Mouse (Mus musculus): ENCODE results near the gene B4galt3. TPM values are rescaled to one million over a fixed set of nuclear protein-coding genes. Genes with fewer than 3 reads are reported as not detected.
A peak's percentile ranks its signal among the peaks of the same experiment; 100 is the strongest.
"Not testable (repeated sequence)": the region's sequence is repeated elsewhere in the genome, so short reads cannot be mapped to it uniquely, and the experiment has no call there.

The B4galt3 gene
- polyA plus RNA-seq, 1 experiment = 11.6 TPM

GRCm38 (mm10) chr1:171237438-171237837 is 32.7 kb upstream of the B4galt3 start:
- no peak overlapping the region for H3K4me3 ChIP-seq (replicated peaks)
- no peaks in the 10 kb centered on the region for H3K27me3 ChIP-seq (ENCODE audit: control insufficient read depth)
- peaks cover 22% of the 10 kb centered on the region for H3K4me1 ChIP-seq (ENCODE audit: control insufficient read depth)
- H3K36me3 ChIP-seq (ENCODE audit: control insufficient read depth) = peaks cover 82% of the 10 kb centered on the region
- H3K9me3 ChIP-seq (ENCODE audit: control insufficient read depth, low read length) = no peaks in the 10 kb centered on the region
- TF ChIP-seq TAL1 (IDR thresholded peaks at IDR 0.05; ENCODE audit: low read length) = no peak
- TF ChIP-seq GATA1 (IDR thresholded peaks at IDR 0.05; ENCODE audit: low read length) = no peak

GRCm38 (mm10) chr1:171238463-171238862 is 31.7 kb upstream of the B4galt3 start:
- TF ChIP-seq GATA1 (IDR thresholded peaks at IDR 0.05; ENCODE audit: low read length) (no peak), TAL1 (IDR thresholded peaks at IDR 0.05; ENCODE audit: low read length) (no peak)
- Histone ChIP-seq H3K4me1 (ENCODE audit: control insufficient read depth) (peaks cover 13% of the 10 kb centered on the region), H3K27me3 (ENCODE audit: control insufficient read depth) (no peaks in the 10 kb centered on the region), H3K9me3 (ENCODE audit: control insufficient read depth, low read length) (no peaks in the 10 kb centered on the region), H3K4me3 (replicated peaks) (no peak overlapping the region), H3K36me3 (ENCODE audit: control insufficient read depth) (peaks cover 90% of the 10 kb centered on the region)

GRCm38 (mm10) chr1:171239992-171240744 is 30.0 kb upstream of the B4galt3 start:
- TF ChIP-seq TAL1 (IDR thresholded peaks at IDR 0.05; ENCODE audit: low read length) (no peak), GATA1 (IDR thresholded peaks at IDR 0.05; ENCODE audit: low read length) (no peak)
- Histone ChIP-seq H3K9me3 (ENCODE audit: control insufficient read depth, low read length) (no peaks in the 10 kb centered on the region), H3K4me1 (ENCODE audit: control insufficient read depth) (peaks cover 5% of the 10 kb centered on the region), H3K36me3 (ENCODE audit: control insufficient read depth) (peaks cover 87% of the 10 kb centered on the region), H3K4me3 (replicated peaks) (no peak overlapping the region), H3K27me3 (ENCODE audit: control insufficient read depth) (no peaks in the 10 kb centered on the region)

GRCm38 (mm10) chr1:171240911-171241310 is 29.2 kb upstream of the B4galt3 start:
- TF ChIP-seq GATA1 (IDR thresholded peaks at IDR 0.05; ENCODE audit: low read length) (no peak), TAL1 (IDR thresholded peaks at IDR 0.05; ENCODE audit: low read length) (no peak)
- Histone ChIP-seq H3K4me3 (replicated peaks) (no peak overlapping the region), H3K36me3 (ENCODE audit: control insufficient read depth) (peaks cover 82% of the 10 kb centered on the region), H3K4me1 (ENCODE audit: control insufficient read depth) (peaks cover 12% of the 10 kb centered on the region), H3K27me3 (ENCODE audit: control insufficient read depth) (no peaks in the 10 kb centered on the region), H3K9me3 (ENCODE audit: control insufficient read depth, low read length) (no peaks in the 10 kb centered on the region)

DNA sequence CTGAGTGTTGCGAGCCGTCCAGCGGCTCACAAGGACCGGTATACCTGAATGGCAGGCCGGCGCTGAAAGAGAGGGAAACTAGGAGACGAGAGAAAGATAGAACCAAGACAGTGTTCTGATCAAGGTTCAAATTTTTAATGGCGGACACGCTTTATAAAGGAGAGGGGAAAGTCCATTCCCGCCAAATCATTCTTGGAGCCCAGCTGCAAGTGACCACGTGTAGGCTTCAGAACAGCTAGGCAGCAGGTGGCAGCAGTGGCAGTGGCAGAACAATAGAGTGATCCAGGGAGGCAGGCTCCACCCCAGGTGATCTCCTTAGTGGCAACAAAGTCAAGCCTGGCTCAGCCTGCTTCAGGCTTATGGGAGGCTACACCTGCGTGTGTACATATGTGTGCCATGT is 28.2 kb upstream of the B4galt3 start:
- not testable (repeated sequence) for H3K4me3 ChIP-seq (replicated peaks); H3K9me3 ChIP-seq (ENCODE audit: control insufficient read depth, low read length); H3K27me3 ChIP-seq (ENCODE audit: control insufficient read depth)
- Histone ChIP-seq H3K36me3 (ENCODE audit: control insufficient read depth) (peaks cover 73% of the 10 kb centered on the region), H3K4me1 (ENCODE audit: control insufficient read depth) (peaks cover 20% of the 10 kb centered on the region)

DNA sequence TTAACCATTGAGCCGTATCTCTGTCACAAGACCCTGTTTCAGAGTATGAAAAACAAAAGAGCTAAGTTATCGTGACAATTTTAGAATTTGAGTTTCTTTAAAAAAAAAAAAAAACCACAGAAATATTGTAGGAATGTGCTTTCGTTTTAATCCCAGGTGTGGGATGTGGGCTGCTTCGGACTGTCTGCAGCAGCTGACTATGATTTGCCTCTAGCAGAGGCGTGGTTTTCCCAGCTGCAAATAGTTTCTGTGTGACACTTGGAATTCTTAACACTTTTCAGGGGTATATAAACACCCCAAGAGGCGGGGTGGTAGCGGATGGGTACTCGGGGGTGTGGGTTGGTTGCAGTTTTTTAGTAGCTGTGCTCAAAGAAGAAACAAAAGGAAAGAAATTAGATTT is 24.8 kb upstream of the B4galt3 start:
- peaks cover 43% of the 10 kb centered on the region for H3K36me3 ChIP-seq (ENCODE audit: control insufficient read depth)

DNA sequence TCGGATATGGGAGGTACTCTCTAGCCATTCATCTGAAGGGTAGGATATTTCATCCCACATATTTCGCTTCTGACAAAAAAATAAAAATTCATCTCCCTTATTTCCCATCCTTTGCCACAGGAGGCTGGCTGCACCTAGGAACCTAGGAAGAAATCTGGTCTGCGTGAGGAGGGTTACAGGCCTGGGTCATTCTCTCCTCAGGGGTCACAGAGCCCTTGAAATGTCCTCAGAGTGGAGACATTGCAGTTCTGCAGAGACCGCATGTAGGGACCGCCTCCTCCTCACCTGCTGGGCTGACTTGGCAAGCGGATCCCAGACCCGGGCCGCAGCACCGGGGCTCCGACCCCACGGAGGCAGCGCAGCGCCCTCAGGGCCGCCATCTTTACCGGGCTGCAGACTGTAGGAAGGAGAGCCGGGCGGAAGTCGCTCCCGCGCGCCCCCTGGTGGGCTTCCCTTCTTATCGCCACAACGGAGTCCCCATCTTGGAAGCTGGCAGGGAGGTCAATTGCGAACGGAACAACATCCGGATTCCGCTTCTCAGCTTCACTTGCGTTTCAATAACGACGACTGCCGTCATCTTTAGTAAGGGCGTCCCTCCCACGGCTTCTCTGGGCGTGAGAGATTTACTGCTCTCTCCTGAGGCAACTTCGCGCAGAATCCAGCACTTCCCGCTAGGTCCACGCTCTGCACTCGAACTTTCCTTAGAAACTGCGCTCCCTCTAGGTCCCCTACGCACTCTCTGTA is 23.2 kb upstream of the B4galt3 start:
- Histone ChIP-seq H3K4me1 (ENCODE audit: control insufficient read depth) (peaks cover 38% of the 10 kb centered on the region), H3K4me3 (replicated peaks) (peak overlapping the region; percentile 72), H3K27me3 (ENCODE audit: control insufficient read depth) (peaks cover 36% of the 10 kb centered on the region), H3K36me3 (ENCODE audit: control insufficient read depth) (peaks cover 28% of the 10 kb centered on the region), H3K9me3 (ENCODE audit: control insufficient read depth, low read length) (no peaks in the 10 kb centered on the region)
- TF ChIP-seq TAL1 (IDR thresholded peaks at IDR 0.05; ENCODE audit: low read length) = no peak

More for the DNA sequence above, 24.8 kb upstream of the B4galt3 start:
- H3K4me3 ChIP-seq (replicated peaks) = no peak overlapping the region
- peaks cover 21% of the 10 kb centered on the region for H3K27me3 ChIP-seq (ENCODE audit: control insufficient read depth)
- peaks cover 38% of the 10 kb centered on the region for H3K4me1 ChIP-seq (ENCODE audit: control insufficient read depth)
- TF ChIP-seq TAL1 (IDR thresholded peaks at IDR 0.05; ENCODE audit: low read length) = no peak
- TF ChIP-seq GATA1 (IDR thresholded peaks at IDR 0.05; ENCODE audit: low read length) = no peak
- H3K9me3 ChIP-seq (ENCODE audit: control insufficient read depth, low read length) = no peaks in the 10 kb centered on the region

- Histone ChIP-seq H3K4me3 (replicated peaks) (peak overlapping the region; percentile 72), H3K9me3 (ENCODE audit: control insufficient read depth, low read length) (no peaks in the 10 kb centered on the region), H3K4me1 (ENCODE audit: control insufficient read depth) (peaks cover 38% of the 10 kb centered on the region), H3K27me3 (ENCODE audit: control insufficient read depth) (peaks cover 42% of the 10 kb centered on the region), H3K36me3 (ENCODE audit: control insufficient read depth) (peaks cover 24% of the 10 kb centered on the region)
- TF ChIP-seq GATA1 (IDR thresholded peaks at IDR 0.05; ENCODE audit: low read length) (no peak), TAL1 (IDR thresholded peaks at IDR 0.05; ENCODE audit: low read length) (no peak)
Measured at GRCm38 (mm10) chr1:171247453-171247841, 22.7 kb upstream of the B4galt3 start.

GRCm38 (mm10) chr1:171247916-171248315 is 22.2 kb upstream of the B4galt3 start:
- H3K4me3 ChIP-seq (replicated peaks) = peak overlapping the region; percentile 72
- H3K9me3 ChIP-seq (ENCODE audit: control insufficient read depth, low read length) = no peaks in the 10 kb centered on the region
- peaks cover 19% of the 10 kb centered on the region for H3K36me3 ChIP-seq (ENCODE audit: control insufficient read depth)
- H3K27me3 ChIP-seq (ENCODE audit: control insufficient read depth) = peaks cover 47% of the 10 kb centered on the region
- TF ChIP-seq GATA1 (IDR thresholded peaks at IDR 0.05; ENCODE audit: low read length) (no peak), TAL1 (IDR thresholded peaks at IDR 0.05; ENCODE audit: low read length) (no peak)
- peaks cover 38% of the 10 kb centered on the region for H3K4me1 ChIP-seq (ENCODE audit: control insufficient read depth)

Measured in erythroblast, embryonic 14.5 days (primary cell).